Mouse (Mus musculus) lung, postnatal 36 days (tissue): Measurements from ENCODE around the gene Ppp1cc.
"Not testable (repeated sequence)": the region's sequence is repeated elsewhere in the genome, so short reads cannot be mapped to it uniquely, and the experiment has no call there.

Source experiments
- DNase-seq: peaks from one replicate; pipeline ENCODE4 v3.0.0; 2022; ENCODE audit warnings: mixed read lengths

Gene Ppp1cc

GRCm38 (mm10) chr5:122136508-122137408 is 21.3 kb upstream of the Ppp1cc start:
- DNase-seq, result peak; percentile 68

DNA sequence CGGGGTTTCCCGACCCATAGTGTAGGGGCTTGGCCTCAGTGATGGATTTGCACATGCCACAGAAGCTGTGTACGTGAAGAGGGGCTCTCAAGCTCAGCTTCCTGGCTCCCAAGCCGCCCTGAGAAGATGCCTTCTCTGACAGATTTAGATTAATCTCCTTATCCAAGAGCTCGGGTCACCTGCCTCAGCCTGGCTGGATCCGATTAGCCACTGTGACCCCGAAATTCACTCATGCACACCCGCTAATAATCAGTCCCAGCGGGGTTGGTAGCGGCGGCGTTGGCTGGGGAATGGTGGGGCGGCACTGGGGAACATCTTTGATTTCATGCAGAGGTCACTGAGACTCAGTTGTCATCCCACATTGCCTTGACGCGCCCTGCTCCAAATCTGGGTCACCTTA is 19.2 kb upstream of the Ppp1cc start:
- no peak for DNase-seq

- DNase-seq, result not testable (repeated sequence)
Measured at GRCm38 (mm10) chr5:122139771-122140170, 18.3 kb upstream of the Ppp1cc start.

DNA sequence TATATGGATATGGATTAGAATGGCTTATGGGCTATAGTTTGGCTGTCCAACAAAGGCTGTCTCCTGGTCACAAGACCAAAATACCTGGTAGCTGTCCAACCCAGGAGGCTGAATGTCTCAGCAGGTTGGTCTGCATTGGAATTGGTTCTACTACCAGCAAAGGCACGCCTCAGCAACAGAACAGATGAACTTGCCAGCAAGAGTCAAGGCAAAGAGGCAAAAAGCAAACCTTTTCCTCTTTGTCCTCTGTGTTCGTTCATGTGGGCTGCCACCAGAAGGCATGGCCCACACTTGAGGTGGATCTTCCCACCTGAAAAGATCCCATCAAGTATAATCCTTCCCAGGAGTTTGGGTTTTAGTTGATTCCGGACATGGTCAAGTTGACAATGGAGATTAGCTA is 17.4 kb upstream of the Ppp1cc start, which contains the start of gene Ccdc63:
Gene Ccdc63, minus strand, starts transcription at position 101 of the 400 bp plus-strand sequence.
- DNase-seq, result no peak

DNA sequence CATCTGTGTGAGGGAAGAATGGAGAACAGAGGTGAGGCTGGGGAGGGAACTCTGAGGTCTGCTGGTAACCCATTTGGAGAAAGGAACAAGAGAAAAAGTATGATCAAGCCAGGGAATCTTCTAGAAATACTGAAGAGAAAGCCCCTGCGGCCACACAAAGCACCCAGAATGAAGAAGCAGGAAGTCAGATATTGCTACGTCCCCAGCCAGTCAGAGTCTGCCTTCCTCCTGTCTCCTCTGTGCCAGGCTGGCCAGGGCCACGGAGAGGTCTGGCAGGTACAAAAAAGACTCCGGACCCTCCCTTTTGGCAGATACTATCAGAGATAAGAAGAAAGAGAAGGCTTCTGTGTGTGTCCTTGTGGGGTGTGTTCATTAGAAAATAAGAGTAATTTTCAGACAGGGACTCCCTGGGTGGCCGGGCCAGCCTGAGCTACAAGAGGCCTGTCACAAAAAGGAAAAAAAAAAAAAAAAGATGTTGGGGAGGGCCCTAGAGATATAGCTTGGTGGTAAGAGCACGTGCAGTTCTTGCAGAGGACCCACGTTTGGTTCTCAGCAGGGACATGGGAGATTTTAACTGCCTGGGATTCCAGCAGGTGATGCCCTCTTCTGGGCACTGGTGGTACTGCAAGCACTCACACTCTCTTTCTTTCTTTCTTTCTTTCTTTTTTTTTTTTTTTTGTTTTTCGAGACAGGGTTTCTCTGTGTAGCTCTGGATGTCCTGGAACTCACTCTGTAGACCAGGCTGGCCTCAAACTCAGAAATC is 15.7 kb upstream of the Ppp1cc start:
- peak; percentile 75 for DNase-seq

DNA sequence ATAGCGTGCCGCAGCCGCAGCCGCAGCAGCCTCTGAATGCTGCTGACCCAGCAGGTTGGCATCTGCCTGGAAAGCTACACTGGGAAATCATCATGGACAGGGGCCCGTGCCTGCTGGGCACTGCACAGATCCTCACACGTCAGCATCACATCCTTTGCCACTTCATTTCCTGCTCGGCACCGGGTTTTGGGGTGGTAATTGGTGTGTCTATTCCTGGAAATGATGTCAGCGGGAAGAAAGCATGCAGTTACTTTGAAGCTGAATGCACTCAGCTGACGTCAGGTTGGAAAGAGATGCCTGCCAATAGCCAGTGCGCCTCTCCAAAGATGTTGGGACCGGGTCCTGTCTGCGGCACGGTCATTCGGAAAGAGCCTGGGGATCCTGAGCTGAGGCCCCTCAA is 14.5 kb upstream of the Ppp1cc start:
- DNase-seq, result peak; percentile 82

DNA sequence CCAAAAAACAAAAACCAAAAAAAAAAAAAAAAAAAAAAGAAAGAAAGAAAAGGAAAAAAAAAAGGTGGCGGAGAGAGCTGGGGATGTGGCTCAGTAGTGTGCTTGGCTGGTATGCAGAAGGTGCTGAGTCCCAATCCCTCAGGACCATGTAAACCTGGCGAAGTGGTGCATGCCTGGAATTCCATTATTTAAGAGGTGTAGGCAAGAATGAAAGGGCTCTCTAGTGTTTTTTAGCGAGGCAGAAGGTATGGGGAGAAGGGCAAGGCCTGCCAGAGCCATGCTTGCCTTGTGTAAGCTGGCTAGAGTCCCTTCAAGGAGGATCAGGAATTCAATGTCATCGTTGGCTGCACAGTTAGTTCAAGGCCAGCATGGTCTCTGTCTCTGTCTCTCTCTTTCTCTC is 13.3 kb upstream of the Ppp1cc start:
- peak; percentile 67 for DNase-seq

DNA sequence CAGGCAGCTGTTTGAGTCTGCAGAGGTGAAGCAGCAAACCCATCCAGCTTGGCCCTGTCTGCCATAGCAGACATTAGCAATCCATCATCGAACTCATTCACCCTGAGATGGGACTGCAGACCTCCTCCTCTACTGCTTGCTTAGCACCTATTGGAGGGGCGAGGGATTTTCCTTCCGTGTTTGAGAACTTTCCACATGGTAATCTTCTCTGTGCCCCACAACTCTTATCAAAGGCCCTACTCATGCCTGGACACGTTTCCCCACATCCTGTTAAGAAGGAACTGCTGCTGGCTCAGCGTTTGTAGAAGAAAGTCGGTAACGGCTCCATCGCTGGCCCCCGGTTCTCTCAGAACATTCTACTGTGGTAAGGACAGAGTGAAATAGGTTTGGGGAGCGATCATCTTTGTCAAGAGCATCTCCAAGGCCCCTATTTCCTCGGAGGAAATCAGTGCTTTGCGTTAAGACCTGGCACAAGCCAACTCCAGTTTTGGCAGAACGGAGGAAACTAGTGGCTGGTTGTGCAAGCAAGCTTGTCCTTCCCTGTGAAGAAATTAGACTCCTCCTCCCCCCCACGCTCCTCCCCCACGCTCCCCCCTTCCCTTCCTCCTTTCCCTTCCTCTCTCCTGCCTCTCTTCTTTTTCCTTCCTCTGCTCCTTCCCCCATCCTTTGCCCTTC is 12.6 kb upstream of the Ppp1cc start:
- DNase-seq, result peak; percentile 75

DNA sequence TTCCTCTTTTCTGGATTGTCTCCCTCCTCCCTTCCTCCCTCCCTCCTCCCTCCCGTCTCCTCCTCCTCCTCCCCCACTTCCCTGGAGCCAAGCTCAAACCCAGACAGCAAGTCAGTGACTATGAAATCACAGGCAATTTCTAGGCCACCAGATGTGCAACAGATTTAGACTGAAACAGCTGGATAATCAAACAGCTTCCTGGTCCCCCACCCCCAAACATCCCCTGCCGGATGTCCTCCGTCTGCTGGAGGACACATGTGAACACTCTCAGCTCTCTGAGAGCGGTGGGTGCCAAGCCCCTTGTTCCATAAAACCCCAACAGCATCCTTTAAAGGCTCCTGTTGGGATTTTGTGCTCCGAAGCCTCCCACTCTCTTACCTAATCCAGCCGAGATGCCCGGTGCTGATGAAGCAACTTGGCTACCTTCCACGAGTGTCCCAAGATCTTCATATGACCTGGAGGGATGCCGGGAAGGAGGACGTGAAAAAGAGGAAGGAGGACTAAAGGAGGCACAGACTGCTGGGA is 12.0 kb upstream of the Ppp1cc start:
- DNase-seq, result peak; percentile 84

DNA sequence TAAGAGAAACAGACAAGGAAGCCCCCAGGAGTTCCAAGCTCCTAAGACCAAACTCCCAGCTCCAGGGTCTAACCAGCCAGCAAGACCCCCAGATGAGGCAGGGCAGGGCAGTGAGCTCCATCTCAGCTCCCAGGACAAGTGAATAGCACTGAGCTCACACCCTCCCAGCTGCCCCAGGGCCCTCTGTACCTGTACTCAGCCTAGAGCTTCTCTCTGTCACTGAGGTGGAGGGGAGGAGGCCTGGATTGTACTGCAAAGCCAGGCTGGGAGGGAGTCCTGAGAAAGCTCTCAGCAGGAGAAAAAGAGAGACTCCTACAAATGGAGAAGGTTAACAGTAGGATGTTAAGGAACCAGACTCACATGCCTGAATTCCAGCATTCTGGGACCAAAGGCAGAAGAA is 11.5 kb upstream of the Ppp1cc start:
- no peak for DNase-seq

- no peak for DNase-seq
Measured at GRCm38 (mm10) chr5:122148107-122148506, 10.0 kb upstream of the Ppp1cc start.

GRCm38 (mm10) chr5:122149259-122149658 is 8.8 kb upstream of the Ppp1cc start:
- DNase-seq, result no peak

- DNase-seq, result not testable (repeated sequence)
Measured at GRCm38 (mm10) chr5:122152508-122152907, 5.6 kb upstream of the Ppp1cc start.

DNA sequence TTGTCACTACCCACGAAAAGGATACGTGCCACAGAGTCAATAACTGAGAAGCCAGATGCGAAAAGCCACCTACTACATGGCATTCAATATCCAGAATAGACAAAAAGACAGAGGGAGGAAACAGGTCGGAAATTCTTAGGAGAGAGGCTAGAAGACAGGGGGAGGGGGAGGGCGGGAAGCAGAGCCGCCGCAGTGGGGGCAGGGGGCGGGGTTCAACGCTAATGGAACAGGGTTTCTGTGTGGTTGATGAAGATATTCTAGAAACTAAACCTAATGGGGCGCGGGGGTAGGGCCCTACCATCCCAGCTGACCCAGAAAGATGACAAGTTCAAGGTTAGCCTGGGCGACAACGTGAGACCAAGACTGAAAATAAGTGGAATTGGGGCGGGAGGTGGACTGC is 4.1 kb upstream of the Ppp1cc start:
- no peak for DNase-seq

DNA sequence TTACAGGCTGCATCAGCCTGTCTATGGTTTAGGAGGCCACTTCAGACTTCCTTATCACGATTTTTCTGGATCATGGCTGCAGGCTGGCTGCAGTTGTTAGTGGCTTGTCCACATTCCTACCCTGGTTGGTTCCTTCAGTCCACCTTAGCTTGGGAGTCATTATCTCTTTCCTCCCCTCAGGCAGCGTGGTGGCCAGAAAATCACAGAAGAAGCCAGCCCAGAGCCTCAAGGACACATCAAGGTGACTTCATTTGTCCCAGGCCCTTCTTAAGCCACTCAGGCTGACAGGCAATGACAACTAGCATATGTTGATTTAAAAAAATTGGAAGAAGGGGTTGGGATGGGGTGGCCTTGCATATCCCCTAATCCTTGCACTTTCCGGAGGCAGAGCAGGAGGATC is 3.3 kb upstream of the Ppp1cc start:
- no peak for DNase-seq

GRCm38 (mm10) chr5:122155613-122156012 is 2.5 kb upstream of the Ppp1cc start:
- no peak for DNase-seq

DNA sequence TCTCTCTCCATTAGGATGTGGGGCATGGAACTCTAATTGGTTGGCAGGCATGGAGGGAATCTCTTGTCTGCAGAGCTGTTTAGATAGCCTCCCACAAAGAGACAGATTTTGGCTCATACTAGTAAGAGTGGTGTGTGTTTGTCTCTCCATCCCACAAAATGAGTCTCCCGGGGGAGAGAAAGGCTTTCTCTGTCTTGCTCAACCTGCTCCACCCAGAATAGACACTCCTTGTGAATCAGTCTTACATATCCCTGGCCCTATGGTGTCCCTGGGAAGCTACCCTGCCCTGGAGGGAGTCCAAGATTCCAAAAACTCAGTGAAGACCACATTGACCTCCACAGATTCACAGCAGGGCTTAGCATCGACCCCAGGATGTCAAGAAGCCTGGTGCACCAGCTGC is 1.6 kb upstream of the Ppp1cc start:
- no peak for DNase-seq

GRCm38 (mm10) chr5:122158557-122159515 is 758 bp downstream of the Ppp1cc start:
- peak; percentile 27 for DNase-seq

DNA sequence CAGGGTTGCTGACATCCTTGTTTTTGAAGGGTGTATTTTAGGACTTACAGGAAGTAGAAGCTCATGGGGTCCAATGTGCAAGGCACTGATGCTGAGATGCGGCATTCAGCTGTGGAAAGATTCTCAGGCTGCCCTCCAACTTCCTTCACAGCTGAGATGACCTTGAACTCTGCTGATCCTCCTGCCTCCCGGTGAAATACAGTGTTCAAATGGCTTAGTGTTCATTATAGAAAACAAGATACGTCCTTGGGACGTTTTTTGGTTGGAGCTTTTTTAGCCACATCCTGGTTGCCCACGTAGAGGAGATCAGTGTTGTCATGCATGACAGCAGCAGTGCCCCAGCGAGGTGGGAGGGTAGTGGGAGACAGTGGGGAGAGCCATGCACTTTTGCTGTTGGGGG is 5.1 kb downstream of the Ppp1cc start:
- no peak for DNase-seq

GRCm38 (mm10) chr5:122164011-122164410 is 5.9 kb downstream of the Ppp1cc start:
- no peak for DNase-seq

DNA sequence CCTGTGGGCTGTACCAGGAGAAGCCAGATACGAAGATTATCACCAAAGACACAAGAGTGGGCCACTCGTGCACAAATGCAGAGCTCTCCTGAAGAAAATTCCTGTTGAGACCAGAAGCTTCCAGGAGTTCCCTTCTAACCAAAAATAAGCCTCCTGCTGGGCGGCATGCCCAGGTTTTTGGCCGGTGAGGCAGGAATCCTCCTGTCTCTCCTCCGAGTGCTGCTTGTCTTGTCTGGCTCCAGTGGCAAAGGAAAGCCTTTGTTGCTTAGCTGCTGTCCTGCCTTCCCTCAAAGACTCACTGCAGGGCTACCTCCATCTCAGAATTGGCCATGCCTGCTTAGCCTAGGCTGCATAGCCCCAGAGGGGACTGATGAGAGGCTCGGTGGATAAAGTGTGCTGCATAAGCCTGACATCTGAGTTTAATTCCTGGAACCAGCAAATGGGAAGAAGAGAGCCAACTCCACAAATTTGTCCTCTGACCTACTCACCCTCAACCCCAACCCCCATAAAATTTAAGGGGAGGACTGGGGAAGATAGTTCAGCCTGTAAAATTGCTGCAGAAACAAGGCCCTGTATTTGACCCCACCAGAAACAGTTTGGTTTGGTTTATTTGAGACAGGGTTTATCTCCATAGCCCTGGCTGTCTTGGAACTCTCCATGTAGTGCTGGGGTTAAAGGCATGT is 7.3 kb downstream of the Ppp1cc start:
- no peak for DNase-seq
